Mouse (Mus musculus) ES-Bruce4 (cell line): Measurements from ENCODE around the gene Tbc1d10c.

Experiments used
- CTCF ChIP-seq: IDR thresholded peaks from one replicate; pipeline ENCODE4 v1.8.1; 2011; ENCODE audit warnings: low read depth, low read length
- EP300 ChIP-seq: IDR thresholded peaks from 2 replicates; pipeline ENCODE4 v1.6.1; 2011; ENCODE audit warnings: low read depth, low read length; ENCODE audit not compliant: insufficient read depth
- POLR2A ChIP-seq: IDR thresholded peaks from one replicate; pipeline ENCODE4 v1.8.1; 2011; ENCODE audit warnings: low read length; ENCODE audit not compliant: insufficient read depth

DNA sequence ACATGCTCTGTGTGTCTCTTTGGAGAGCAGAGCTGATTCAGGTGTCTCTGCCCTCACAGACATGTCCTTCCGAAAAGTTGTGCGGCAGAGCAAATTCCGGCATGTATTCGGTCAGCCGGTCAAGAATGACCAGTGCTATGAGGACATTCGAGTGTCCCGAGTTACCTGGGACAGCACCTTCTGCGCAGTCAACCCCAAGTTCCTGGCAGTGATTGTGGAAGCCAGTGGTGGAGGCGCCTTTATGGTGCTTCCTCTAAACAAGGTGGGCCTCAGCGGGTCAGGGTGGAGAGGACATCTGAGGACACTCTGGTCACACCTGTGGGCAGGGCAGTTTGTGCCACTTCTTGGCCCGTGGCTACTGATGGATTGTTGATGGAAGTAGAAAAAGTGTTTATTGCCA, 41.8 kb downstream of the Tbc1d10c start:
- no peak for TF ChIP-seq POLR2A
- TF ChIP-seq CTCF = no peak
- TF ChIP-seq EP300 = no peak
